Mouse (Mus musculus) mesoderm, embryonic 11.5 days (tissue): Measurements from ENCODE around the gene P2ry12.

Experiments used
- DNase-seq: peaks from one replicate; pipeline ENCODE4 v3.0.0-alpha.2; 2012; ENCODE audit warnings: low read depth, low spot score

Gene P2ry12

GRCm38 (mm10) chr3:59262704-59263103, at the start of gene P2ry12:
TSS of gene P2ry12 (minus strand) at chr3:59262871.
- DNase-seq: peak; percentile 56

- DNase-seq: no peak
Observed at GRCm38 (mm10) chr3:59305518-59305917, 42.8 kb upstream of the P2ry12 start.

DNA sequence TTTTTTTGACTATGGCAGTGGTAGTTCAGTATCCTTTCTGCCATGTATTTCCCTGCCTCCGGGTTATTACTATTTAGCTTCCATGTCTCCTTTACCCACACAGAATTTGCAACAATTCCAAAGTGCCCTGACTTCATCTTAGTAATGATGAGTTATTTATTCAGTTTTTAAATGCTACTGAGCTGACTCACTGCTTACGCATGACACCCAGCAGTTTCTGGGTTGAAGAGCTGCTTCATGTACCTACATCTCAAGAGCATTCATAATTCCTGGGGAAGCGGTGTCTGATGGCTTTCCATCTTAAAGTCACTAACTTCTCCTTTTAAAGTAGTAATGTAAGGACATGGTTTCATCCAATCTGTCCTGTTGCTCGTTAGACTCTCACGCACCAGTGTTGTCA, 42.3 kb upstream of the P2ry12 start:
- no peak for DNase-seq

GRCm38 (mm10) chr3:59297653-59298052, 35.0 kb upstream of the P2ry12 start:
- no peak for DNase-seq

GRCm38 (mm10) chr3:59296563-59297130, 34.0 kb upstream of the P2ry12 start:
- no peak for DNase-seq

DNA sequence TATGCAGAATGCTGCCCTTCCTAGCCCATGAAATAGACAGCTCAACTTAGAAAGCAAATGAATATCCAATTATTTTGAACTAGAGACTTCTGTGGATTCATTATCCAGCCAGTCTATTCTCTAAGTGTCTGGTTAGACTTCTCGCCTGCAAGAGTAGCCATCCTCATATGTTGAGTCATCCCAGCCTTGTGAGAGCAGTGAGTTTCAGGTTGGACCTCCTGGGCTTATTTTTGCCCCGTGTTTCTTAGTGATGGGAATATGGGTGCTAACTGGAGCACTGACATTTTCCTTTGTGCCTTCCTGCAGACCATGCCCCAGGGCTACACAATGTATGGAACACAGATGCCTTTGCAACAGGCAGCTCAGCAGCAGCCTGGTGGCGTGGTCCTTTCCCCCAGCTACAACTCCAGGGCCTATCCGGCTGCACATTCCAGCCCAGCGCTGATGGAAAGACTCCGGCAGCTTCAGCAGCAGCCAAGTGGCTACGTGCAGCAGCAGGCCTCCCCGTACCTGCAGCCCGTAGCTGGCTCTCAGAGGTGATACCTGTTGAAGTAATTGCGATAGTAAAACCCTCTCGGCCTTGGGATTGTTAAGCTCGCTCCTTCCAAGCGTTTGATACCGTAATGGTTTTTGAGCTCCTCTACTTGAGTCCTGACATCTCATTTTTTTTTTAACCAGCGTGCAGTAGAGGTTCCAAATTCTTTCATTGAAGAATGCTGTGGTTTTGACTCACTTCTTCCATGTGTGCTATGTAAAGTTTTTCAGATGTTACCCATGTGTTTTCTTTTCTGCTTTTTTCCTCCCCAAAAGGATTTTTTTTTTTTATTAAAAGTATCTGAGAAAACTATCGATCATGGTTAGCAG, 33.3 kb upstream of the P2ry12 start:
- no peak for DNase-seq

- DNase-seq: no peak
Observed at GRCm38 (mm10) chr3:59293437-59294199, 30.9 kb upstream of the P2ry12 start.

GRCm38 (mm10) chr3:59290551-59290950, 27.9 kb upstream of the P2ry12 start:
- DNase-seq: no peak

GRCm38 (mm10) chr3:59278620-59279019, 15.9 kb upstream of the P2ry12 start:
- DNase-seq: no peak

GRCm38 (mm10) chr3:59278254-59278533, 15.5 kb upstream of the P2ry12 start:
- DNase-seq: no peak

GRCm38 (mm10) chr3:59277502-59278253, 15.0 kb upstream of the P2ry12 start:
- DNase-seq: peak; percentile 68

DNA sequence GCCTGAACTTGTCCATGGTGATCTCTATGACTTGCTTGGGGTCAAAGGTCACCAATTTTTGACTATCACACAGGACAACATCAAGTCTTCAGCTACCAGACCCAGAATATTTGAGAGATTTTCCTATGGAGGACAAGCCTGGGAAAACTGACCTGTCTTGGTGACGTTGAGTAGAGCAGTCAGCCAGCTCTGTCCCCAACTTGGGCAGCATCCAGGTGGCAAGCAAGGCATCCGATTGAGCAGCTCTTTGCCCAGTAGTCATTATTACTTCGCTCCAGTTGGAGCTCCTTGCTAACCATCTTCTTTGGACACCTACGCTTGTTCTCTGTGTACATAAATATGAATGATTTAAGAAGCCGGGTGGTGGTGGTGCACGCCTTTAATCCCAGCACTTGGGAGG, 8.1 kb upstream of the P2ry12 start:
- no peak for DNase-seq

GRCm38 (mm10) chr3:59263988-59264387, 1.3 kb upstream of the P2ry12 start:
- no peak for DNase-seq

DNA sequence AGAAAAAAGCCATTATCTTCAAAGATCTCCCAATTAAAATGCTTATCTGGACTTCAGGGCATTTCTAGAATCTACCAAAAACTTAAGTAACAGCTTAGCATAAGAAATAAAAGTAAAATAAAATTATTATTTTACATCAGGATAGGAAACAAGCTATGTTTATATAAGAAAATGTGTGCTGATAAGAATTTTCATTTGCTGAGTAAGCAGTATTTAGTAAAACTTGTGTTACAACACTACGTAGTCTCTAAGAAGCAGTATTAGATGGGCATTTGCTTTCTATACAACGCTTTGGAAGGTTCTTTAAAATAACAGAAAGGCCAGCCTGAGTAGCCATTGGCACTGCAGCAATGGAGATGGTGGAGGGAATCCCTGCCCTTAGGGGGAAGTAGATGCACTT, 746 bp upstream of the P2ry12 start:
- DNase-seq: no peak

DNA sequence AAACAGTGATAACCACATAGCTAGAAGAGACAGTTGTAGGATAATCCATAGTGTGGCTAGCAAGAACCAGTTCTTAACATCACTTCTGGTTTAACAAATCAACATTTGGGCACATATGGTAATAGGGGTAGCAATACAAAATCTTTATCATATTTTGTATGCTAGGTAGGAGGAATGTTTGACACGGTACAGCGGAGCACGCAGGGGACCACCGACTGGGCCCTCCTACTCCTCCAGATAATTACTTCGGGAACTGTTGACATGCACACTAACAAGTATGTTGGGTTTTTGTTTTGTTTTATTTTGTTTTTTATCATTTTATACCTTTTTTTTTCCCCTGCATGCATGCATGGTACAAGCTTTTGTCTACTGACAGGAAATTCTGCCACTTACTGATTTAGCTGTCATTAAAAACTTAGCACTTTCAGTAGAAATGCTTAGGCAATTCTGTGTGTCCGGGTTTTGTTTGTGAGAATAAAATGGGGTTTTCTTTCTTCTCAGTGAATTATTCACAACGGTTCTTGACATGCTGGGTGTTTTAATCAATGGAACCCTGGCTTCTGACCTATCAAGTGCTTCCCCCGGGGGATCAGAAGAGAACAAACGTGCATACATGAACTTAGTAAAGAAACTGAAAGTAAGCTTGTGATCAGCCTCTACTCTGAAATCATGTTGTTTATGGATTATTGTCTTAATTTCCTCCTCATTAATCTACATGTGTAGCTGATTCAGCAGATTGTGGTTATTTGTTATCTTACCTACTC, 780 bp downstream of the P2ry12 start:
- DNase-seq: peak; percentile 49

DNA sequence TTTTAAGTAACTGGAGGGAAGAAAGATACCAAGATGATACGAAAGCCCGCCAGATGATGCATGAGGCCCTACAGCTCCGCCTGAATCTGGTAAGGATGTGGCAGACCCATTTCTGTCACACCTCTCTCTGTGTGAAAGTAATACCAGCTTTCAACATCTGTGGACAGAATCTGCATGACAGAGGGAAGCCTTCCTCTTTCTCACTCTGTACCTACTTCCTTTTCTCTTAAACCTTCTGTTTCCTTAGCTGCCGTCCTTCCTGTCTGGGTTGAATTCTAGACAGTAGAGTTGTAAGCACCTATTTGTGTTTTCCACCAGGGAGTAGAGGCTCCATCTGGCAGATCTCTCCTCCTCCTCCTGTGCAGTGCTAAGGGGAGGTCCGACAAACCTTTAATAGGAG, 1.9 kb downstream of the P2ry12 start:
- DNase-seq: no peak

- DNase-seq: no peak
Observed at GRCm38 (mm10) chr3:59257740-59258664, 4.7 kb downstream of the P2ry12 start.

DNA sequence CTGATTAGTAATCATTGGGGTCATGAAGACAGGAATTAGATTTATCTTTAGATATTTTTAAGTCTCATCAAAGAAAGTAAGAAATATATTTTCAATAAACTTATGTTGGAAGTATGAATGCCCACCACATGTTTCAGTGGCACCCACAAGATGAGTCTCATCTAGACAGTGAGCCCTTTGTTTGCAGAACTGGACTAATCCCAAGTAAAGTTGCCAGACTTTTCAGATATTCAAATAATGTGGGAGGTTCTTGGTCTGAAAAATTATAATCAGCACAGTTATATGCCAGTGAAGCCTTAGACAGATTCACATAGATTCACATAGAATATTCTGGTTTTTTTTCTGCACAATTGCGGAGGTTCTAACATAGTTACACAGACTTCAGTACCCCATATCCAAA, 12.2 kb downstream of the P2ry12 start:
- DNase-seq: no peak

- DNase-seq: no peak
Observed at GRCm38 (mm10) chr3:59248031-59248430, 14.6 kb downstream of the P2ry12 start.

DNA sequence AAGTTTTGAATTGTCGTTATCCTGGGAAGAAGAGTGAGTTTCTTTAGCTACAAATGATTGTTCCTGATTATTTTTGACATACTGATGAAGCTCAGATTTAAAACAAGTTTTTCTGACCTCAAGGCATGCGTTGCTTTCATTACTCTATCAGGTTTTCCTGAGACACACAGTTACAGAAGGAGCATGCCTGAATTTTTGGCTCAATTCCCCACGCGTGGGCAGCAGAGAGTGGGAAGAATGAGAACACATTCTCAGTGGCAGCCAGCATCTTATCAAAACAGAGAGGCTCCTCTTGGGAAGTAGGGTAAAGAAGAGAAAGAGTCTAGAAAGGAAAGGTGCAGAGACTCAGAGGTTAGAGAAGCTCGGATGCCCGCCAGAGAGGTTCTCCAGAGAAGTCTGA, 19.3 kb downstream of the P2ry12 start:
- DNase-seq: no peak
